Mouse (Mus musculus) lung, adult 2 months (tissue): Measurements from ENCODE around the gene Becn1.

Experiments used
- CTCF ChIP-seq: fragments of 200-500 bp; IDR thresholded peaks from 2 replicates; pipeline ENCODE4 v1.5.1; 2011; ENCODE audit warnings: mild to moderate bottlenecking, low read length, control low read depth; ENCODE audit not compliant: insufficient read depth
- POLR2A ChIP-seq: fragments of 200-500 bp; IDR thresholded peaks from 2 replicates; pipeline ENCODE4 v1.6.1; 2011; ENCODE audit warnings: low read depth, mild to moderate bottlenecking, control low read depth, low read length, borderline replicate concordance; ENCODE audit errors: extremely low read depth

DNA sequence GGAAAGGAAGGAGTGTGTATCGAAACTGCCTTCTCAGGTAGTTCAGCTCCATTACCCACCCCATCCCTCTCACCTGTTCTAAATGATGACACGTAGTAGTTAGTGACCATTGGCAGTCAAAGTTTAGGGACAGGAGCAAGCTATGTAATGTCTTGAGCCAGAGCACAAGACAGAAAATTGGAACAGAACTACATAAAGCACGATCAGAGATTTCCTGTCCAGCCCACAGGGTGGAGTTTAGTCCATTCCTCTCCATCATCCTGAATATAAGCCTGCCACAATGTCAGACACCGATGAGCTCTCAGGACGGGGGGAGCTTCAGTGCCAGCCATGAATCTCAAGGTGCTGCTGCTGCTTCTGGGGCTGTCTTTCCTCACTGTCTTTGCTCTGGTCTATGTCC lies 22.7 kb upstream of the Becn1 start, which contains the start of gene Aoc2:
- TF ChIP-seq POLR2A (no peak), CTCF (no peak)
